Mouse (Mus musculus) stomach, postnatal 0 days (tissue): ENCODE data around the gene Lypd6b.

ENCODE experiments used
- CTCF ChIP-seq: IDR thresholded peaks from 2 replicates; pipeline ENCODE4 v1.5.1; 2016; ENCODE audit warnings: antibody characterized with exemption, low read depth, mild to moderate bottlenecking, moderate library complexity
- EP300 ChIP-seq: optimal IDR thresholded peaks from 2 replicates; pipeline ENCODE3; 2016; ENCODE audit warnings: antibody characterized with exemption

GRCm38 (mm10) chr2:49816549-49816948, 29.1 kb downstream of the Lypd6b start:
- no peak for TF ChIP-seq CTCF
- no peak for TF ChIP-seq EP300
